Mouse (Mus musculus) heart, embryonic 10.5 days (tissue): ENCODE results near the gene Plcb4. TPM values are rescaled to one million over a fixed set of nuclear protein-coding genes. Genes with fewer than 3 reads are reported as not detected.

Source experiments
- DNase-seq: peaks from one replicate; pipeline ENCODE4 v3.0.0-alpha.2; 2017; ENCODE audit warnings: low spot score
- H3K27ac ChIP-seq: fragments of 300-500 bp; sonication (generic); 2 replicates; pipeline ENCODE4 v1.5.1; 2016; ENCODE audit warnings: mild to moderate bottlenecking
- H3K27me3 ChIP-seq: fragments of 300-500 bp; sonication (generic); 2 replicates; pipeline ENCODE4 v1.6.1; 2016; ENCODE audit warnings: mild to moderate bottlenecking; ENCODE audit not compliant: poor library complexity, insufficient read depth, severe bottlenecking
- H3K36me3 ChIP-seq: fragments of 300-500 bp; sonication (generic); 2 replicates; pipeline ENCODE4 v1.6.1; 2016; ENCODE audit warnings: mild to moderate bottlenecking, moderate library complexity
- H3K4me1 ChIP-seq: fragments of 300-500 bp; sonication (generic); 2 replicates; pipeline ENCODE4 v1.6.1; 2016; ENCODE audit warnings: mild to moderate bottlenecking
- H3K4me3 ChIP-seq: fragments of 300-500 bp; sonication (generic); 2 replicates; pipeline ENCODE4 v1.5.1; 2016; ENCODE audit warnings: mild to moderate bottlenecking, moderate library complexity
- H3K9me3 ChIP-seq: fragments of 300-500 bp; sonication (generic); 2 replicates; pipeline ENCODE4 v1.6.1; 2016; ENCODE audit warnings: mild to moderate bottlenecking, moderate library complexity
- WGBS: fragments of 180-500 bp; shearing (Covaris S2); methylation state at CpG from one replicate; pipeline ENCODE4 v1.1.7; 2016; 5-methylcytosine and 5-hydroxymethylcytosine counted together
- polyA plus RNA-seq: library from polyadenylated mRNA; unstranded; fragments of >200 nt; fragmentation: Nextera tagmentation; extraction: Ambion mirVana; gene quantifications from 2 replicates; pipeline ENCODE4 v1.2.1, GENCODE M21; 2016

Plcb4 gene
- polyA plus RNA-seq, 1 experiment from 2014 or later = 17.8 TPM

- WGBS = 100% methylated on average over 1 of the region's 1 CpGs
- Histone ChIP-seq H3K36me3 (no peaks in the 10 kb centered on the region), H3K4me1 (no peaks in the 10 kb centered on the region), H3K27ac (no peak overlapping the region), H3K9me3 (no peaks in the 10 kb centered on the region), H3K27me3 (no peaks in the 10 kb centered on the region), H3K4me3 (no peak overlapping the region)
- peak; percentile 31 for DNase-seq
These were observed 165.9 kb downstream of the Plcb4 start for GRCm38 (mm10) chr2:135824757-135825156.

GRCm38 (mm10) chr2:135825645-135826044 lies 166.8 kb downstream of the Plcb4 start:
- WGBS = 93% methylated on average over 2 of the region's 2 CpGs

GRCm38 (mm10) chr2:135826616-135827360 lies 168.0 kb downstream of the Plcb4 start:
- Histone ChIP-seq H3K4me1 (no peaks in the 10 kb centered on the region), H3K4me3 (no peak overlapping the region), H3K9me3 (no peaks in the 10 kb centered on the region), H3K27me3 (no peaks in the 10 kb centered on the region), H3K27ac (no peak overlapping the region), H3K36me3 (no peaks in the 10 kb centered on the region)
- 88% methylated on average over 3 of the region's 3 CpGs for WGBS
- DNase-seq = peak; percentile 16

More at GRCm38 (mm10) chr2:135825645-135826044, 166.8 kb downstream of the Plcb4 start:
- H3K36me3 ChIP-seq = no peaks in the 10 kb centered on the region
- peak; percentile 14 for DNase-seq
- no peaks in the 10 kb centered on the region for H3K27me3 ChIP-seq
- no peaks in the 10 kb centered on the region for H3K4me1 ChIP-seq
- H3K4me3 ChIP-seq = no peak overlapping the region
- H3K27ac ChIP-seq = no peak overlapping the region
- H3K9me3 ChIP-seq = no peaks in the 10 kb centered on the region

- 66% methylated on average over 2 of the region's 2 CpGs for WGBS
- Histone ChIP-seq H3K9me3 (no peaks in the 10 kb centered on the region), H3K36me3 (no peaks in the 10 kb centered on the region), H3K4me3 (no peak overlapping the region), H3K27me3 (no peaks in the 10 kb centered on the region), H3K27ac (no peak overlapping the region), H3K4me1 (no peaks in the 10 kb centered on the region)
- DNase-seq = peak; percentile 53
These were observed 169.6 kb downstream of the Plcb4 start for GRCm38 (mm10) chr2:135828446-135828845.

GRCm38 (mm10) chr2:135833743-135834142 lies 174.9 kb downstream of the Plcb4 start:
- Histone ChIP-seq H3K9me3 (no peaks in the 10 kb centered on the region), H3K27me3 (no peaks in the 10 kb centered on the region), H3K4me3 (no peak overlapping the region), H3K4me1 (peaks cover 21% of the 10 kb centered on the region), H3K27ac (no peak overlapping the region), H3K36me3 (no peaks in the 10 kb centered on the region)
- no peak for DNase-seq
- 92% methylated on average over 3 of the region's 3 CpGs for WGBS

- 85% methylated on average over 2 of the region's 2 CpGs for WGBS
- Histone ChIP-seq H3K27ac (no peak overlapping the region), H3K4me1 (peaks cover 23% of the 10 kb centered on the region), H3K27me3 (no peaks in the 10 kb centered on the region), H3K9me3 (no peaks in the 10 kb centered on the region), H3K4me3 (no peak overlapping the region), H3K36me3 (no peaks in the 10 kb centered on the region)
- DNase-seq = no peak
These were observed 175.6 kb downstream of the Plcb4 start for GRCm38 (mm10) chr2:135834435-135834834.

- peaks cover 23% of the 10 kb centered on the region for H3K4me1 ChIP-seq
- no peaks in the 10 kb centered on the region for H3K9me3 ChIP-seq
- no peaks in the 10 kb centered on the region for H3K27me3 ChIP-seq
- no peak for DNase-seq
- peak overlapping the region; percentile 60; the same call in 1 of the 2 replicates for H3K27ac ChIP-seq
- no peak overlapping the region for H3K4me3 ChIP-seq
- WGBS = 82% methylated on average over 5 of the region's 5 CpGs
- no peaks in the 10 kb centered on the region for H3K36me3 ChIP-seq
These were observed 177.1 kb downstream of the Plcb4 start for GRCm38 (mm10) chr2:135835911-135836310.

- H3K9me3 ChIP-seq = no peaks in the 10 kb centered on the region
- no peak overlapping the region for H3K4me3 ChIP-seq
- H3K36me3 ChIP-seq = no peaks in the 10 kb centered on the region
- no peaks in the 10 kb centered on the region for H3K27me3 ChIP-seq
- no peak for DNase-seq
- H3K4me1 ChIP-seq = peaks cover 23% of the 10 kb centered on the region
- peak overlapping the region; percentile 44; the same call in 1 of the 2 replicates for H3K27ac ChIP-seq
- WGBS = 72% methylated on average over 3 of the region's 3 CpGs
These were observed 177.6 kb downstream of the Plcb4 start for GRCm38 (mm10) chr2:135836426-135836825.

- H3K27me3 ChIP-seq = no peaks in the 10 kb centered on the region
- peak overlapping the region; percentile 47; the same call in 1 of the 2 replicates for H3K27ac ChIP-seq
- DNase-seq = no peak
- H3K9me3 ChIP-seq = no peaks in the 10 kb centered on the region
- no peaks in the 10 kb centered on the region for H3K36me3 ChIP-seq
- H3K4me1 ChIP-seq = peaks cover 23% of the 10 kb centered on the region
- 64% methylated on average over 1 of the region's 1 CpGs for WGBS
- no peak overlapping the region for H3K4me3 ChIP-seq
These were observed 178.9 kb downstream of the Plcb4 start for GRCm38 (mm10) chr2:135837730-135838129.

- H3K4me1 ChIP-seq = peaks cover 23% of the 10 kb centered on the region
- no peak for DNase-seq
- no peak overlapping the region for H3K4me3 ChIP-seq
- no peaks in the 10 kb centered on the region for H3K27me3 ChIP-seq
- H3K9me3 ChIP-seq = no peaks in the 10 kb centered on the region
- no peaks in the 10 kb centered on the region for H3K36me3 ChIP-seq
- H3K27ac ChIP-seq = no peak overlapping the region; the same call in 1 of the 2 replicates
These were observed 179.3 kb downstream of the Plcb4 start for GRCm38 (mm10) chr2:135838135-135838534.

GRCm38 (mm10) chr2:135838651-135839286 lies 180.0 kb downstream of the Plcb4 start:
- Histone ChIP-seq H3K9me3 (no peaks in the 10 kb centered on the region), H3K27me3 (no peaks in the 10 kb centered on the region), H3K4me3 (no peak overlapping the region), H3K36me3 (no peaks in the 10 kb centered on the region), H3K4me1 (peaks cover 27% of the 10 kb centered on the region), H3K27ac (no peak overlapping the region)
- no peak for DNase-seq
- 68% methylated on average over 8 of the region's 8 CpGs for WGBS

GRCm38 (mm10) chr2:135843721-135844120 lies 184.9 kb downstream of the Plcb4 start:
- no peaks in the 10 kb centered on the region for H3K36me3 ChIP-seq
- no peak for DNase-seq
- H3K4me1 ChIP-seq = peaks cover 6% of the 10 kb centered on the region
- 61% methylated on average over 8 of the region's 8 CpGs for WGBS
- H3K4me3 ChIP-seq = no peak overlapping the region
- no peaks in the 10 kb centered on the region for H3K9me3 ChIP-seq
- no peak overlapping the region for H3K27ac ChIP-seq
- H3K27me3 ChIP-seq = no peaks in the 10 kb centered on the region

- Histone ChIP-seq H3K27ac (no peak overlapping the region), H3K4me1 (peaks cover 4% of the 10 kb centered on the region), H3K27me3 (no peaks in the 10 kb centered on the region), H3K36me3 (no peaks in the 10 kb centered on the region), H3K4me3 (no peak overlapping the region), H3K9me3 (no peaks in the 10 kb centered on the region)
- DNase-seq = no peak
- WGBS = 89% methylated on average over 3 of the region's 3 CpGs
These were observed 188.1 kb downstream of the Plcb4 start for GRCm38 (mm10) chr2:135846903-135847302.
